Mouse (Mus musculus): ENCODE data around the gene Golga1. TPM values are rescaled to one million over a fixed set of nuclear protein-coding genes. Genes with fewer than 3 reads are reported as not detected.

Golga1 gene
- polyA plus RNA-seq, 1 experiment from 2014 or later: 36.1 TPM

GRCm38 (mm10) chr2:38988929-38989328, 76.4 kb downstream of the Golga1 start:
- H3K27ac ChIP-seq: no peak overlapping the region
- H3K9me3 ChIP-seq: no peaks in the 10 kb centered on the region
- no peak overlapping the region for H3K4me3 ChIP-seq (replicated peaks)
- no peaks in the 10 kb centered on the region for H3K27me3 ChIP-seq
- H3K4me2 ChIP-seq (replicated peaks): no peak overlapping the region
- ATAC-seq: no peak
- H3K9ac ChIP-seq (replicated peaks): no peak overlapping the region
- no peaks in the 10 kb centered on the region for H3K36me3 ChIP-seq
- H3K4me1 ChIP-seq (replicated peaks): no peaks in the 10 kb centered on the region
- WGBS: 89% methylated on average over 2 of the region's 2 CpGs

- 90% methylated on average over 6 of the region's 6 CpGs for WGBS
Observed at GRCm38 (mm10) chr2:38987803-38988510, 77.4 kb downstream of the Golga1 start.

GRCm38 (mm10) chr2:38987371-38987770, 78.0 kb downstream of the Golga1 start:
- no peak for ATAC-seq
- Histone ChIP-seq H3K4me2 (replicated peaks) (no peak overlapping the region), H3K27me3 (no peaks in the 10 kb centered on the region), H3K9ac (replicated peaks) (no peak overlapping the region), H3K9me3 (no peaks in the 10 kb centered on the region), H3K36me3 (no peaks in the 10 kb centered on the region), H3K4me3 (replicated peaks) (no peak overlapping the region), H3K4me1 (replicated peaks) (no peaks in the 10 kb centered on the region), H3K27ac (no peak overlapping the region)
- 71% methylated on average over 1 of the region's 1 CpGs for WGBS

More at GRCm38 (mm10) chr2:38987803-38988510, 77.4 kb downstream of the Golga1 start:
- no peak overlapping the region for H3K27ac ChIP-seq
- no peaks in the 10 kb centered on the region for H3K36me3 ChIP-seq
- no peak overlapping the region for H3K4me2 ChIP-seq (replicated peaks)
- no peak overlapping the region for H3K4me3 ChIP-seq (replicated peaks)
- no peaks in the 10 kb centered on the region for H3K9me3 ChIP-seq
- no peak for ATAC-seq
- no peaks in the 10 kb centered on the region for H3K27me3 ChIP-seq
- no peaks in the 10 kb centered on the region for H3K4me1 ChIP-seq (replicated peaks)
- H3K9ac ChIP-seq (replicated peaks): no peak overlapping the region

- no peak overlapping the region for H3K27ac ChIP-seq
- H3K4me3 ChIP-seq (replicated peaks): no peak overlapping the region
- no peaks in the 10 kb centered on the region for H3K9me3 ChIP-seq
- no peaks in the 10 kb centered on the region for H3K36me3 ChIP-seq
- no peak overlapping the region for H3K4me2 ChIP-seq (replicated peaks)
- no peak for ATAC-seq
- 89% methylated on average over 3 of the region's 3 CpGs for WGBS
- no peak overlapping the region for H3K9ac ChIP-seq (replicated peaks)
- no peaks in the 10 kb centered on the region for H3K4me1 ChIP-seq (replicated peaks)
- H3K27me3 ChIP-seq: no peaks in the 10 kb centered on the region
Observed at GRCm38 (mm10) chr2:38986580-38986979, 78.8 kb downstream of the Golga1 start.

GRCm38 (mm10) chr2:38983456-38983855, 81.9 kb downstream of the Golga1 start:
- H3K27ac ChIP-seq: no peak overlapping the region
- no peak for ATAC-seq
- H3K4me1 ChIP-seq (replicated peaks): no peaks in the 10 kb centered on the region
- no peaks in the 10 kb centered on the region for H3K27me3 ChIP-seq
- no peak overlapping the region for H3K4me2 ChIP-seq (replicated peaks)
- H3K9me3 ChIP-seq: no peaks in the 10 kb centered on the region
- no peak overlapping the region for H3K9ac ChIP-seq (replicated peaks)
- no peaks in the 10 kb centered on the region for H3K36me3 ChIP-seq
- H3K4me3 ChIP-seq (replicated peaks): no peak overlapping the region
- 99% methylated on average over 2 of the region's 2 CpGs for WGBS

- no peak overlapping the region for H3K9ac ChIP-seq (replicated peaks)
- H3K36me3 ChIP-seq: no peaks in the 10 kb centered on the region
- 73% methylated on average over 4 of the region's 4 CpGs for WGBS
- H3K4me2 ChIP-seq (replicated peaks): no peak overlapping the region
- H3K4me1 ChIP-seq (replicated peaks): no peaks in the 10 kb centered on the region; the same call in 1 of the 2 replicates
- no peak overlapping the region for H3K27ac ChIP-seq
- no peak overlapping the region for H3K4me3 ChIP-seq (replicated peaks)
- no peaks in the 10 kb centered on the region for H3K27me3 ChIP-seq
- no peak for ATAC-seq
- H3K9me3 ChIP-seq: no peaks in the 10 kb centered on the region
Observed at GRCm38 (mm10) chr2:38977837-38978236, 87.5 kb downstream of the Golga1 start.

- no peaks in the 10 kb centered on the region for H3K36me3 ChIP-seq
- no peak overlapping the region for H3K4me3 ChIP-seq (replicated peaks)
- no peak overlapping the region for H3K27ac ChIP-seq
- no peak overlapping the region for H3K4me2 ChIP-seq (replicated peaks)
- no peak overlapping the region for H3K9ac ChIP-seq (replicated peaks)
- WGBS: 84% methylated on average over 21 of the region's 21 CpGs
- H3K4me1 ChIP-seq (replicated peaks): no peaks in the 10 kb centered on the region; the same call in 1 of the 2 replicates
- ATAC-seq: no peak
- H3K27me3 ChIP-seq: no peaks in the 10 kb centered on the region
- no peaks in the 10 kb centered on the region for H3K9me3 ChIP-seq
Observed at GRCm38 (mm10) chr2:38975941-38976805, 89.2 kb downstream of the Golga1 start.

- Histone ChIP-seq H3K4me1 (replicated peaks) (no peaks in the 10 kb centered on the region; the same call in 1 of the 2 replicates), H3K4me3 (replicated peaks) (no peak overlapping the region), H3K27me3 (no peaks in the 10 kb centered on the region), H3K9ac (replicated peaks) (no peak overlapping the region), H3K36me3 (no peaks in the 10 kb centered on the region), H3K9me3 (no peaks in the 10 kb centered on the region), H3K4me2 (replicated peaks) (no peak overlapping the region), H3K27ac (no peak overlapping the region)
- ATAC-seq: no peak
- WGBS: 88% methylated on average over 3 of the region's 3 CpGs
Observed at GRCm38 (mm10) chr2:38975181-38975580, 90.2 kb downstream of the Golga1 start.

GRCm38 (mm10) chr2:38974171-38974570, 91.2 kb downstream of the Golga1 start:
- H3K4me1 ChIP-seq (replicated peaks): no peaks in the 10 kb centered on the region; the same call in 1 of the 2 replicates
- no peak overlapping the region for H3K4me3 ChIP-seq (replicated peaks)
- H3K9ac ChIP-seq (replicated peaks): no peak overlapping the region
- H3K36me3 ChIP-seq: no peaks in the 10 kb centered on the region
- H3K4me2 ChIP-seq (replicated peaks): no peak overlapping the region
- H3K9me3 ChIP-seq: no peaks in the 10 kb centered on the region
- ATAC-seq: no peak
- no peak overlapping the region for H3K27ac ChIP-seq
- 63% methylated on average over 2 of the region's 2 CpGs for WGBS
- H3K27me3 ChIP-seq: no peaks in the 10 kb centered on the region

GRCm38 (mm10) chr2:38973701-38974100, 91.6 kb downstream of the Golga1 start:
- Histone ChIP-seq H3K27me3 (no peaks in the 10 kb centered on the region), H3K4me3 (replicated peaks) (no peak overlapping the region), H3K9ac (replicated peaks) (no peak overlapping the region), H3K9me3 (no peaks in the 10 kb centered on the region), H3K27ac (no peak overlapping the region), H3K4me1 (replicated peaks) (no peaks in the 10 kb centered on the region; the same call in 1 of the 2 replicates), H3K36me3 (no peaks in the 10 kb centered on the region), H3K4me2 (replicated peaks) (no peak overlapping the region)
- ATAC-seq: no peak
- 86% methylated on average over 7 of the region's 7 CpGs for WGBS

- Histone ChIP-seq H3K27me3 (no peaks in the 10 kb centered on the region), H3K9ac (replicated peaks) (no peak overlapping the region), H3K36me3 (no peaks in the 10 kb centered on the region), H3K27ac (no peak overlapping the region), H3K4me3 (replicated peaks) (no peak overlapping the region), H3K9me3 (no peaks in the 10 kb centered on the region), H3K4me2 (replicated peaks) (no peak overlapping the region), H3K4me1 (replicated peaks) (no peaks in the 10 kb centered on the region; the same call in 1 of the 2 replicates)
- 37% methylated on average over 2 of the region's 2 CpGs for WGBS
- no peak for ATAC-seq
Observed at GRCm38 (mm10) chr2:38973223-38973622, 92.1 kb downstream of the Golga1 start.

GRCm38 (mm10) chr2:38970057-38970456, 95.3 kb downstream of the Golga1 start:
- Histone ChIP-seq H3K4me1 (replicated peaks) (no peaks in the 10 kb centered on the region; the same call in 1 of the 2 replicates), H3K9me3 (no peaks in the 10 kb centered on the region), H3K27me3 (no peaks in the 10 kb centered on the region), H3K9ac (replicated peaks) (no peak overlapping the region), H3K27ac (no peak overlapping the region), H3K36me3 (no peaks in the 10 kb centered on the region), H3K4me3 (replicated peaks) (no peak overlapping the region), H3K4me2 (replicated peaks) (no peak overlapping the region)
- no peak for ATAC-seq
- 79% methylated on average over 5 of the region's 5 CpGs for WGBS
